Mouse (Mus musculus) CH12.LX (cell line): ENCODE measurements around the gene Ntn3. TPM values are rescaled to one million over a fixed set of nuclear protein-coding genes. Genes with fewer than 3 reads are reported as not detected.

ENCODE experiments used
- DNase-seq: peaks from one replicate; pipeline ENCODE4 v3.0.0-alpha.2; 2013; ENCODE audit errors: extremely low read depth
- H3K27ac ChIP-seq: 2 replicates; pipeline ENCODE4 v1.5.1; 2012; ENCODE audit warnings: low read depth, mild to moderate bottlenecking, control low read depth, moderate library complexity; ENCODE audit not compliant: insufficient read depth
- H3K27me3 ChIP-seq: replicated peaks from 2 replicates; pipeline ENCODE3; 2012; ENCODE audit warnings: inconsistent platforms
- H3K36me3 ChIP-seq, 2 experiments: replicated peaks in 1 of 2; 2 replicates each; pipeline versions ENCODE3 to v1.6.1; 2012; ENCODE audit warnings: inconsistent platforms in 1 of 2, low read length in 1 of 2, mild to moderate bottlenecking in 1 of 2, mixed read lengths in 1 of 2, moderate library complexity in 1 of 2; ENCODE audit not compliant: control insufficient read depth in 1 of 2, insufficient read depth in 1 of 2
- H3K4me1 ChIP-seq, 2 experiments: 2 replicates each; pipeline ENCODE4 v1.6.1; 2012; ENCODE audit warnings: inconsistent platforms in 1 of 2, moderate library complexity in 1 of 2; ENCODE audit not compliant: insufficient read depth in 2 of 2, control insufficient read depth in 1 of 2
- H3K4me2 ChIP-seq: 2 replicates; pipeline ENCODE4 v1.6.1; 2012; ENCODE audit warnings: low read depth, mild to moderate bottlenecking, control low read depth; ENCODE audit not compliant: poor library complexity, insufficient read depth, severe bottlenecking
- H3K4me3 ChIP-seq, 3 experiments: fragments of 150-350 bp in 1 of 3; sonication (generic) in 1 of 3; replicated peaks in 1 of 3; 2 replicates each; pipeline versions ENCODE3 to v1.5.1; 2011 to 2012; ENCODE audit warnings: low read depth in 2 of 3, low read length in 2 of 3, mild to moderate bottlenecking in 2 of 3, moderate library complexity in 2 of 3, control low read depth in 1 of 3, improper control_type of control experiment in 1 of 3, inconsistent platforms in 1 of 3, mixed read lengths in 1 of 3; ENCODE audit not compliant: poor library complexity in 1 of 3
- H3K79me2 ChIP-seq: replicated peaks from 2 replicates; pipeline ENCODE4 v1.6.1; 2012; ENCODE audit warnings: mild to moderate bottlenecking, moderate library complexity; ENCODE audit not compliant: control insufficient read depth, poor library complexity, insufficient read depth, severe bottlenecking; ENCODE audit errors: extremely low read depth
- H3K9ac ChIP-seq: 2 replicates; pipeline ENCODE4 v1.6.1; 2012; ENCODE audit warnings: low read depth, mild to moderate bottlenecking, control low read depth, moderate library complexity; ENCODE audit not compliant: insufficient read depth
- H3K9me3 ChIP-seq: replicated peaks from 2 replicates; pipeline ENCODE3; 2012; ENCODE audit warnings: low read length, inconsistent platforms, mixed read lengths
- BHLHE40 ChIP-seq: IDR thresholded peaks from 2 replicates; pipeline ENCODE4 v1.6.1; 2011; ENCODE audit warnings: mild to moderate bottlenecking, low read depth, low read length, improper control_type of control experiment
- CHD2 ChIP-seq: IDR thresholded peaks from 2 replicates; pipeline ENCODE4 v1.6.1; 2011; ENCODE audit warnings: low read length, improper control_type of control experiment
- E2F4 ChIP-seq: IDR thresholded peaks from 2 replicates; pipeline ENCODE4 v1.6.1; 2011; ENCODE audit warnings: low read depth, low read length, improper control_type of control experiment; ENCODE audit not compliant: insufficient replicate concordance
- ELF1 ChIP-seq: IDR thresholded peaks from 2 replicates; pipeline ENCODE4 v1.6.1; 2014; ENCODE audit warnings: low read depth, mild to moderate bottlenecking, inconsistent platforms, low read length, improper control_type of control experiment
- ETS1 ChIP-seq: conservative IDR thresholded peaks from 2 replicates; pipeline ENCODE4 v1.6.1; 2012; ENCODE audit warnings: low read depth, mild to moderate bottlenecking, inconsistent platforms, low read length, improper control_type of control experiment, moderate library complexity
- HCFC1 ChIP-seq: IDR thresholded peaks from 2 replicates; pipeline ENCODE4 v1.6.1; 2012; ENCODE audit warnings: low read depth, mild to moderate bottlenecking, inconsistent platforms, low read length, improper control_type of control experiment
- IRF4 ChIP-seq: IDR thresholded peaks from 2 replicates; pipeline ENCODE4 v1.6.1; 2014; ENCODE audit warnings: low read depth, mild to moderate bottlenecking, inconsistent platforms, low read length, improper control_type of control experiment
- MAFK ChIP-seq: IDR thresholded peaks from 2 replicates; pipeline ENCODE4 v1.6.1; 2011; ENCODE audit warnings: low read length, improper control_type of control experiment; ENCODE audit not compliant: insufficient replicate concordance
- MAZ ChIP-seq: IDR thresholded peaks from 2 replicates; pipeline ENCODE4 v1.6.1; 2012; ENCODE audit warnings: low read depth, mild to moderate bottlenecking, inconsistent platforms, low read length, improper control_type of control experiment, moderate library complexity
- MYC ChIP-seq: IDR thresholded peaks from 2 replicates; pipeline ENCODE4 v1.6.1; 2011; ENCODE audit warnings: low read depth, mild to moderate bottlenecking, improper control_type of control experiment, low read length
- NELFE ChIP-seq: IDR thresholded peaks from 2 replicates; pipeline ENCODE4 v1.6.1; 2011; ENCODE audit warnings: low read depth, low read length, improper control_type of control experiment
- NRF1 ChIP-seq: IDR thresholded peaks from 2 replicates; pipeline ENCODE4 v1.6.1; 2014; ENCODE audit warnings: low read depth, mild to moderate bottlenecking, inconsistent platforms, low read length, improper control_type of control experiment, moderate library complexity
- PAX5 ChIP-seq: IDR thresholded peaks from 2 replicates; pipeline ENCODE4 v1.6.1; 2012; ENCODE audit warnings: low read length, inconsistent platforms, mixed read lengths
- POLR2A ChIP-seq: IDR thresholded peaks from 2 replicates; pipeline ENCODE4 v1.6.1; 2011; ENCODE audit warnings: low read depth, mild to moderate bottlenecking, improper control_type of control experiment, low read length
- POLR2AphosphoS2 ChIP-seq: IDR thresholded peaks from 2 replicates; pipeline ENCODE4 v1.6.1; 2011; ENCODE audit warnings: low read depth, low read length, improper control_type of control experiment
- SIN3A ChIP-seq: IDR thresholded peaks from 2 replicates; pipeline ENCODE4 v1.6.1; 2012; ENCODE audit warnings: low read length, improper control_type of control experiment, inconsistent platforms
- SMC3 ChIP-seq: IDR thresholded peaks from 2 replicates; pipeline ENCODE4 v1.6.1; 2011; ENCODE audit warnings: low read depth, low read length, improper control_type of control experiment
- TBP ChIP-seq: conservative IDR thresholded peaks from 2 replicates; pipeline ENCODE4 v1.6.1; 2011; ENCODE audit warnings: low read depth, low read length, improper control_type of control experiment
- TCF12 ChIP-seq: IDR thresholded peaks from 2 replicates; pipeline ENCODE4 v1.6.1; 2014; ENCODE audit warnings: low read depth, mild to moderate bottlenecking, inconsistent platforms, low read length, improper control_type of control experiment
- ZC3H11A ChIP-seq: IDR thresholded peaks from 2 replicates; pipeline ENCODE4 v1.6.1; 2012; ENCODE audit warnings: low read depth, mild to moderate bottlenecking, inconsistent platforms, low read length, improper control_type of control experiment
- ZMIZ1 ChIP-seq: IDR thresholded peaks from 2 replicates; pipeline ENCODE4 v1.6.1; 2012; ENCODE audit warnings: low read depth, mild to moderate bottlenecking, inconsistent platforms, low read length, improper control_type of control experiment
- ZNF384 ChIP-seq: IDR thresholded peaks from 2 replicates; pipeline ENCODE4 v1.6.1; 2012; ENCODE audit warnings: low read depth, low read length, improper control_type of control experiment, inconsistent platforms
- dilution Hi-C: fragments of 300-500 bp; cut with MboI; formaldehyde crosslinking; loops from 2 replicates; pipeline ENCODE4 v1.14.3; 2020; ENCODE audit warnings: low sequenced_read_pairs; ENCODE audit not compliant: extremely low pct_unique_long_range_greater_than_20kb, extremely low pct_ligation_motif_present
- in situ Hi-C: fragments of 300-500 bp; cut with MboI; formaldehyde crosslinking; loops from 3 replicates; pipeline ENCODE4 v1.14.3; 2019; ENCODE audit warnings: low sequenced_read_pairs, low pct_ligation_motif_present, low pct_unique_long_range_greater_than_20kb, mixed read lengths
- polyA plus RNA-seq: library from polyadenylated mRNA; unstranded; fragments of >175 nt; gene quantifications from 2 replicates; pipeline ENCODE4 v1.2.1, GENCODE M21; 2012; ENCODE audit warnings: low read depth; ENCODE audit not compliant: insufficient read length
- total RNA-seq, 2 experiments: library from RNA; depleted of rRNA; stranded (reverse); fragments of 300-350 nt in 1 of 2; fragments of >200 nt in 1 of 2; gene quantifications; 2 replicates each; pipeline ENCODE4 v1.2.3; 2012 to 2014

Ntn3 gene
- total and polyA plus RNA-seq, 3 experiments: 0.08 to 0.10 TPM; not detected in 1

DNA sequence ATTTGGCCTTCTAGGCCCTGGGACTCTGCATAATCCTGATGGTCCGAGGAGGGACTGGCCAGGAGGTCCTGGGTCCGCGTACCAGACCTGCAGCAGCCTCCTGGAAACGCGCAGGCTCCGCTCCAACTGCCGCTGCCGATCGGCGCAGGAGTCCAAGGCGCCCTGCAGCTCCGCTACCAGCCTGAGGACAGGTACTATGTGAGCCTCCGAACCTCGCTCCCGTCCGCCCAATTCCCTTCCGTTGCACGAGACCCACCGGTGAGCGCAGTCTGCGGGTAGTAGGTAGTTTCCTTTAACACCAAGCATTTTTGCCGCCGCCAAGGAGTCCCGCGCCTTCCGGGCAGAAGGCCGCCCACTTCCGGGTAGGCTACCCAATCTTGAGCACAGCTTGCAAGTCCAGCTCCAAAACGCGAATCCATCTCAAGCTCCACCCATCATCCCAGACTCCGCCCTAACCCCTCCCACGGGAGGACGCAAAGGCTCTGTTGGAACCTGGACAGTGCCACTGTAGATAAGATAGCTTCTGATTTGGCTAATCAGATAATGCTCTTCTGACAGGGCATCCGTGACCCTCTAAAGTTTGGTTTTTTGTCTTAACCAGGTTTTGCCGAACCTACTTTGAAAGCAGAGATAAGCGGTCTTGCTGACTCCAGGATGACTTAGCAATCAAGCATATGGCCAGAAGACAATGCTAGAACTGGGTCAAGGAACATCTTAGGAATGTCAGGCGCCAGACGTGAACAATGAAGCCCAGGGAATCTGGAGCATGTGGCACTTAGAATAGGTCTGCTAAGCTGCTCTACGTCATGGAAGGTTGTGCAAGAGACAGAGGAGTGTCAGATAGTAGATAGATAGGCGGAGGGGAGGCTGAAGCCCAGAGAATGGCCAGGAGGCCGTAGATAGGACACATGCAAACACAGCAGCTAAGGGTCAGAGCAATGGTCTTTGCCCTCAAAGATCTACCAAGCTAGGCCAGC lies 11.4 kb upstream of the Ntn3 start, which contains the start of gene Tedc2:
TSS of gene Tedc2 (minus strand) at position 417 of the 977 bp plus-strand sequence.
- in situ Hi-C loops (no loop called here), dilution Hi-C loops (no loop called here)
- Histone ChIP-seq H3K27ac (no peak within 1 kb of the TSS), H3K9ac (peak within 1 kb of the TSS; percentile 73), H3K4me3 (peak within 1 kb of the TSS; percentile 82 to 89 (median 88)), H3K9me3 (no peaks in the 10 kb centered on the region), H3K4me2 (peak within 1 kb of the TSS; percentile 89), H3K36me3 (peaks cover 48 to 69% of the 10 kb centered on the region in 2 experiments), H3K4me1 (peaks cover 7 to 28% of the 10 kb centered on the region in 2 experiments), H3K27me3 (no peaks in the 10 kb centered on the region), H3K79me2 (no peaks in the 10 kb centered on the region; the same call in 1 of the 2 replicates)
- TF ChIP-seq CHD2 (peak; percentile 58), TBP (peak; percentile 46; the same call in 1 of the 2 replicates), ETS1 (0 out of 2 replicates have a peak, but pooled peaks have one; percentile 17), MAZ (no peak), MYC (0 out of 2 replicates have a peak, but pooled peaks have one; percentile 32), IRF4 (peak; percentile 29; the same call in 1 of the 2 replicates), ELF1 (peak; percentile 97), TCF12 (peak; percentile 69; the same call in 1 of the 2 replicates), SMC3 (no peak), PAX5 (no peak), ZNF384 (no peak), SIN3A (peak; percentile 92), NELFE (peak; percentile 86), HCFC1 (peak; percentile 73), POLR2AphosphoS2 (peak; percentile 85; the same call in 1 of the 2 replicates), MAFK (0 out of 2 replicates have a peak, but pooled peaks have one; percentile 20), NRF1 (peak; percentile 61), E2F4 (peak; percentile 88; the same call in 1 of the 2 replicates), ZC3H11A (no peak), POLR2A (peak; percentile 87), ZMIZ1 (peak; percentile 69), BHLHE40 (peak; percentile 64)
- peak; percentile 96 for DNase-seq
